Mouse (Mus musculus): ENCODE data around the gene Nrn1l.

The Nrn1l gene

GRCm38 (mm10) chr8:105890870-105891269, 2.5 kb upstream of the Nrn1l start:
- no peak for DNase-seq (ENCODE audit: inconsistent ontology term)

- DNase-seq (ENCODE audit: inconsistent ontology term), result no peak
Measured at GRCm38 (mm10) chr8:105892432-105892831, 935 bp upstream of the Nrn1l start.

- DNase-seq (ENCODE audit: inconsistent ontology term), result no peak
Measured at GRCm38 (mm10) chr8:105897801-105898480, 4.6 kb downstream of the Nrn1l start.

GRCm38 (mm10) chr8:105900180-105900940, 7.0 kb downstream of the Nrn1l start, which contains the start of gene Pskh1:
Gene Pskh1 (plus strand): TSS chr8:105900441.
- peak; percentile 97 for DNase-seq (ENCODE audit: inconsistent ontology term)

GRCm38 (mm10) chr8:105900941-105901616, 7.7 kb downstream of the Nrn1l start:
- DNase-seq (ENCODE audit: inconsistent ontology term), result no peak

- DNase-seq (ENCODE audit: inconsistent ontology term), result no peak
Measured at GRCm38 (mm10) chr8:105919390-105919789, 26.0 kb downstream of the Nrn1l start.

- DNase-seq (ENCODE audit: inconsistent ontology term), result no peak
Measured at GRCm38 (mm10) chr8:105925123-105925522, 31.8 kb downstream of the Nrn1l start.

- peak; percentile 79 for DNase-seq (ENCODE audit: inconsistent ontology term)
Measured at GRCm38 (mm10) chr8:105930602-105931001, 37.2 kb downstream of the Nrn1l start.

- DNase-seq (ENCODE audit: inconsistent ontology term), result no peak
Measured at GRCm38 (mm10) chr8:105931271-105931670, 37.9 kb downstream of the Nrn1l start.

- DNase-seq (ENCODE audit: inconsistent ontology term), result no peak
Measured at GRCm38 (mm10) chr8:105932525-105932924, 39.2 kb downstream of the Nrn1l start.

GRCm38 (mm10) chr8:105933762-105934161, 40.4 kb downstream of the Nrn1l start, which contains the start of gene Ctrl:
Gene Ctrl (minus strand): TSS chr8:105933862.
- no peak for DNase-seq (ENCODE audit: inconsistent ontology term)

- DNase-seq (ENCODE audit: inconsistent ontology term), result no peak
Measured at GRCm38 (mm10) chr8:105935105-105935504, 41.7 kb downstream of the Nrn1l start.

GRCm38 (mm10) chr8:105935863-105936603, 42.7 kb downstream of the Nrn1l start:
- DNase-seq (ENCODE audit: inconsistent ontology term), result no peak

- DNase-seq (ENCODE audit: inconsistent ontology term), result peak; percentile 89
Measured at GRCm38 (mm10) chr8:105936866-105937475, 43.6 kb downstream of the Nrn1l start.

- peak; percentile 88 for DNase-seq (ENCODE audit: inconsistent ontology term)
Measured at GRCm38 (mm10) chr8:105937496-105938305, 44.3 kb downstream of the Nrn1l start.

GRCm38 (mm10) chr8:105938306-105938669, 44.9 kb downstream of the Nrn1l start, which contains the start of gene Psmb10:
Gene Psmb10 (minus strand): TSS chr8:105938444.
- DNase-seq (ENCODE audit: inconsistent ontology term), result no peak

- no peak for DNase-seq (ENCODE audit: inconsistent ontology term)
Measured at GRCm38 (mm10) chr8:105942026-105942425, 48.7 kb downstream of the Nrn1l start.

GRCm38 (mm10) chr8:105942542-105942941, 49.2 kb downstream of the Nrn1l start:
- no peak for DNase-seq (ENCODE audit: inconsistent ontology term)

GRCm38 (mm10) chr8:105943321-105943739, 50.0 kb downstream of the Nrn1l start, which contains the start of gene Lcat:
Gene Lcat (minus strand): TSS chr8:105943382.
- peak; percentile 69 for DNase-seq (ENCODE audit: inconsistent ontology term)
